Mouse (Mus musculus) effector memory CD4-positive, alpha-beta T cell, adult 5 months (primary cell): ENCODE results near the gene Fam129c. TPM values are rescaled to one million over a fixed set of nuclear protein-coding genes. Genes with fewer than 3 reads are reported as not detected.

ENCODE experiments used
- polyA plus RNA-seq: library from polyadenylated mRNA; unstranded; fragments of 100-300 nt; shearing (Covaris generic); gene quantifications from one replicate; pipeline ENCODE4 v1.2.1, GENCODE M21; 2017

The Fam129c gene
- 4.3 TPM for polyA plus RNA-seq

GRCm38 (mm10) chr8:71597451-71597850, at the start of gene Fam129c:
Fam129c (plus strand) TSS chr8:71597648.

GRCm38 (mm10) chr8:71558071-71558957, 39.1 kb upstream of the Fam129c start, which contains the start of gene Tmem221:
Tmem221 (minus strand) TSS chr8:71558871.

GRCm38 (mm10) chr8:71566501-71566900, 30.9 kb upstream of the Fam129c start, which contains the start of gene Nxnl1:
Nxnl1 (minus strand) TSS chr8:71566601.

GRCm38 (mm10) chr8:71568387-71568937, 29.0 kb upstream of the Fam129c start, which contains the start of gene Slc27a1:
Slc27a1 (plus strand) TSS chr8:71568882.

DNA sequence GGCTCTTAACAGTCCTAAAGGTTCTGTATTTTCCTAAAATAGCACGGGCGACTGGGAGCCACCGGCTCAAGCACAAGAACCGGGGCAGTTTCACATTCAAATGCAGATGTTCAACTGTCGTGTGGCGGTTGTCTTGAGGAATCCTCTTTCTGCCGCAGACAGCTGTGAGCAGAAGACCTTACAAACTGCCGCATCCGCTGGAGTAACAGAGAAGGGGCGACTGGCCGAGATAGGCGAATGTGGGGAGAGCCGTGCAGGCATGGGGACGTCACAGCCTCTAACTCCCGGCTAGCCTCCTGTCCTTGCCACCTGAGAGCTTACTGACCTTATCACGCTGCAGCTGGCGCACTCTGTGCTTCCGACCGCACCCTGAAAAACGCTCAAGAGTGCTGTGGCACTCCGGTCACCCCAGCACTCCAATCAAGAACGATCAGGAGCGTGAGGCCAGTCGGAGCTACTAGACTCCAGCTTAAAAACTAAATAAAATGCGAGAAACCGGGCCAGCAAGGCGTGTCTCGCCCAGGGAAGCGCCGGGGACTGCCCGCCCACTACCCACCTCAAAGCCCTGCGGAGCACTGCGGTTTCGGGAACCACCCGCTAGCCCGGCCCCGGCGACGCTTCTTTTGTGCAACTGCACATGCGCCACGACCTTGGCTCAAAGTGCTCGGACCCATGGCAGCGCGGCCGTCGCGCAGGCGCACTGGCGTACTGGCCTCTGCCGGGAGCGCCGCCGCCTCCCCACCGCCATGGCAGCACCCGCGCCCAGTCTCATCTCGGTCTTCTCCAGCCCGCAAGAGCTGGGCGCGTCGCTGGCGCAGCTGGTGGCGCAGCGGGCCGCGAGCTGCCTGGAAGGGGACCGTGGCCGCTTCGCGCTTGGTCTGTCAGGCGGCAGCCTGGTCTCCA, 5.7 kb upstream of the Fam129c start, which contains the start of gene Pgls:
Pgls (plus strand) TSS at position 706 of the 903 bp plus-strand sequence.

DNA sequence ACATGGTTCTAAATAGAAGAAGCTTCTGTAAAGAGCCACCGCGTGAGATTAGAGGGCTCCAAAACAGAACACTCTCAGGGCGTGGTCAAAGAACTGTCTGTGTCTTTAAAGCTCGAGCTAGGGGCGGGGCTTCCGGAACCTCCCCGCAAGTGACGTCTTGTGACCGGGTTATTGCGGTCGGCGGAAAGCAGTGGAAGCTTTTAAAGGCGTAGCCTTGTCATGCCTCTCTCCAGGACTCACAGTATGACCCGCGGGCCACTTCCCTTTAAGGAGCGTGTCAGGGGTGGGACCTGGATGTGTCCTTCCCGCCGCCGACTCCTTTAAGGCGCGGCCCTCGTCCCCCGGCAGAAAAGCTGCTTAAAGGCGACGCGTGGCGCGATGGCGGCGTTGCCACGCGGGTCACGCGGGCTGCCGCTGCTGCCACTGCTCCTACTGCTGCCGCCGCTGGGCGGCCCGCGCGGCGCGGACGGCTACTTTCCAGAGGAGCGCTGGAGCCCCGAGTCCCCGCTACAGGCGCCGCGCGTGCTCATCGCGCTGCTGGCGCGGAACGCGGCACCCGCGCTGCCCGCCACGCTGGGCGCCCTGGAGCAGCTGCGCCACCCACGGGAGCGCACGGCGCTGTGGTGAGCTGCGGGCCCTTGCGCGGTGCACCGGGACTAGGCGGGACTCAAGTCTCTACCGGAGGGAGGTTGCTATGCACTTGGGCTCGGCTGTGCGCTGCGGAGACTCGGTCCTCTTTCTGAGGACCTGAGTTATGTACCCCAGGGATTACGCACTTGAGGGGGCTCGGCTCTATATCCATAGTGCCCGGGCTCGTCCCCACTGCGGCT, 13.6 kb downstream of the Fam129c start, which contains the start of gene Colgalt1:
Colgalt1 (plus strand) TSS at position 177 of the 830 bp plus-strand sequence.

Other genes starting within 250 kb of the Fam129c start
- gene Use1, start 230.8 kb upstream of the Fam129c start, polyA plus RNA-seq, result 205 TPM
- gene Ocel1, start 226.3 kb upstream of the Fam129c start, polyA plus RNA-seq, result 20.8 TPM
- 7.0 TPM for gene Nr2f6, start 215.7 kb upstream of the Fam129c start, polyA plus RNA-seq
- gene Ushbp1, start 201.8 kb upstream of the Fam129c start, polyA plus RNA-seq, result 0.09 TPM
- 70.4 TPM for gene Babam1, start 200.8 kb upstream of the Fam129c start, polyA plus RNA-seq
- gene Ankle1, start 191.6 kb upstream of the Fam129c start, polyA plus RNA-seq, result 0.52 TPM
- 103 TPM for gene Abhd8, start 134.0 kb upstream of the Fam129c start, polyA plus RNA-seq
- 23.3 TPM for gene Mrpl34, start 132.7 kb upstream of the Fam129c start, polyA plus RNA-seq
- 138 TPM for gene Dda1, start 128.4 kb upstream of the Fam129c start, polyA plus RNA-seq
- 15.7 TPM for gene Ano8, start 111.7 kb upstream of the Fam129c start, polyA plus RNA-seq
- 4.0 TPM for gene Gtpbp3, start 109.5 kb upstream of the Fam129c start, polyA plus RNA-seq
- gene Plvap, start 85.9 kb upstream of the Fam129c start, polyA plus RNA-seq, result not detected
- gene Ccdc194, start 71.9 kb upstream of the Fam129c start, polyA plus RNA-seq, result not detected
- 73.2 TPM for gene Bst2, start 60.2 kb upstream of the Fam129c start, polyA plus RNA-seq
- 58.6 TPM for gene Mvb12a, start 54.7 kb upstream of the Fam129c start, polyA plus RNA-seq
- 5.7 TPM for gene Tmem221, start 38.8 kb upstream of the Fam129c start, polyA plus RNA-seq
- gene Nxnl1, start 31.0 kb upstream of the Fam129c start, polyA plus RNA-seq, result 0.50 TPM
- 18.4 TPM for gene Slc27a1, start 28.8 kb upstream of the Fam129c start, polyA plus RNA-seq
- gene Pgls, start 5.5 kb upstream of the Fam129c start, polyA plus RNA-seq, result 79.8 TPM
- 30.8 TPM for gene Colgalt1, start 13.3 kb downstream of the Fam129c start, polyA plus RNA-seq
- gene Unc13a, start 74.1 kb downstream of the Fam129c start, polyA plus RNA-seq, result 0.15 TPM
- gene Jak3, start 78.6 kb downstream of the Fam129c start, polyA plus RNA-seq, result 80.1 TPM
- 22.9 TPM for gene Insl3, start 91.6 kb downstream of the Fam129c start, polyA plus RNA-seq
- gene B3gnt3, start 104.1 kb downstream of the Fam129c start, polyA plus RNA-seq, result 3.0 TPM
- 154 TPM for gene Fcho1, start 128.1 kb downstream of the Fam129c start, polyA plus RNA-seq